Mouse (Mus musculus): ENCODE results near the gene Ldb2.

DNA sequence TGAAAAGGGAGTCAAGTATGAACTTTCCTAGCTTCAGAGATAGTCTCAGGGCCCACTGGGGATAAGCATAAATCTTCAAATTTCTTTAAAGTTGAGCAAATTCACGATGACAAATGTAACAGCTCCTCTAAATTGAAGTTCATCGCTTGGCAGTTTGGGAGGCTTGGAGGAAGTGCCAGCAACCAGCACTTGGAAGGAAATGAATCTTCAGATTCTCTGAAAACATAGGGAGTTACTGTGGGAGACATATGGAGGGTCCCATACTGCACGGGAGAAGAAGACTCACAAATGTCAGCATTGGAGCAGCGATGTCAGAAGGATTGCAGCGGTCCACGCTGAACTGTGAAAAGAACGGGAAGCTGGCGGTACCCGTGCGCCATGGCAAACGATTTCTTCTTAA is 139.8 kb downstream of the Ldb2 start:
- no peak for TF ChIP-seq POLR2A (IDR thresholded peaks at IDR 0.05; ENCODE audit: borderline replicate concordance, low read depth, low read length)
- TF ChIP-seq CTCF (IDR thresholded peaks at IDR 0.05; ENCODE audit: low read depth, low read length) = no peak

Measured in bone marrow macrophage, adult 2 months (primary cell).